1 mouse cellular context compared by ENCODE assay signal in genomic region chr1:78425309-78425708, GRCm38 (mm10).
TF ChIP-seq lines count a peak whose summit lies in the region.

No protein-coding gene starts in this region.

TF ChIP-seq in CH12.LX, 34 proteins besides CTCF, POLR2A, EP300 and RAD21 (continued from another document):
- TF ChIP-seq ETS1 (conservative IDR thresholded peaks at IDR 0.05; ENCODE audit: low read depth, low read length) (no peak), SMC3 (IDR thresholded peaks at IDR 0.05; ENCODE audit: low read depth, low read length) (no peak), USF1 (IDR thresholded peaks at IDR 0.05; ENCODE audit: low read depth, low read length) (no peak), USF2 (conservative IDR thresholded peaks at IDR 0.05; ENCODE audit: low read depth, low read length) (no peak), MXI1 (IDR thresholded peaks at IDR 0.05; ENCODE audit: low read depth, low read length) (no peak), TBP (conservative IDR thresholded peaks at IDR 0.05; ENCODE audit: low read depth, low read length) (no peak), IRF4 (IDR thresholded peaks at IDR 0.05; ENCODE audit: low read depth, low read length) (no peak), HCFC1 (IDR thresholded peaks at IDR 0.05; ENCODE audit: low read depth, low read length) (no peak)
